Mouse (Mus musculus) bone marrow, adult 2 months (tissue): ENCODE results near the gene Slc44a5.

Source experiments
- CTCF ChIP-seq: fragments of 200-500 bp; IDR thresholded peaks from 2 replicates; pipeline ENCODE4 v1.5.1; 2011; ENCODE audit warnings: low read length, control low read depth; ENCODE audit not compliant: control insufficient read depth, insufficient read depth
- POLR2A ChIP-seq: fragments of 200-500 bp; IDR thresholded peaks from 2 replicates; pipeline ENCODE4 v1.6.1; 2011; ENCODE audit warnings: low read depth, mild to moderate bottlenecking, control low read depth, low read length, borderline replicate concordance; ENCODE audit not compliant: control insufficient read depth

GRCm38 (mm10) chr3:154114991-154115390 lies 141.8 kb downstream of the Slc44a5 start:
- TF ChIP-seq CTCF (no peak), POLR2A (no peak)
